Mouse (Mus musculus): ENCODE data around the gene Pdzd9.
"Not testable (repeated sequence)": the region's sequence is repeated elsewhere in the genome, so short reads cannot be mapped to it uniquely, and the experiment has no call there.

- TF ChIP-seq CTCF, EP300 (IDR thresholded peaks at IDR 0.05; ENCODE audit: low read depth): not testable (repeated sequence)
Observed at GRCm38 (mm10) chr7:120713951-120714350, 43.8 kb upstream of the Pdzd9 start.

All from liver, postnatal 0 days (tissue).